Mouse (Mus musculus): ENCODE results near the gene Gpd2. TPM values are rescaled to one million over a fixed set of nuclear protein-coding genes. Genes with fewer than 3 reads are reported as not detected.

The Gpd2 gene
- total RNA-seq, 2 experiments from 2014 or later: 206 to 234 TPM

GRCm38 (mm10) chr2:57362503-57362902 lies 125.1 kb downstream of the Gpd2 start:
- no peak for DNase-seq
- intact Hi-C loops (cut with DNase I): loop anchor here (5.0 kb wide), 1 partner anchor 245 kb away; no protein-coding TSS in a partner anchor

DNA sequence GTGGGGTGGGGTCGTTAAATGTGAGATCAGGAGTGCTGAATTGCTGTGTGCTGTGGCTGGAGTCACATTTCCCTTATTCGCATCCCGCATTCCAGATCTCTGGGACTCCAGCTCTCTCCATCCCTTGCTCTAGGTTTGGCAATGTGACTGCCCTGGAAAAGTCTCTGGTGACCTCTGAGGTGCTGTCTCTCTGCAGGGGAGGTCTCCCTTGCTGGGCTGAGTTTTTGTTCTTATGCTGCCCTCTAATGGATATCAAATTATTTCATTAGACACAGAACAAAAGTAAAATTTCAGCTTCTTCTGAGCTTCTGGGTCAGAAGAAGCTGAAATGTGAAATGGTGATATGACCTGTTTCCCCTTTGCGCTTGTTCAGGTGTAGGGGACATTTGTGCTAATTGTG lies 137.2 kb downstream of the Gpd2 start:
- DNase-seq: no peak
- intact Hi-C loops (cut with DNase I): no loop called here

DNA sequence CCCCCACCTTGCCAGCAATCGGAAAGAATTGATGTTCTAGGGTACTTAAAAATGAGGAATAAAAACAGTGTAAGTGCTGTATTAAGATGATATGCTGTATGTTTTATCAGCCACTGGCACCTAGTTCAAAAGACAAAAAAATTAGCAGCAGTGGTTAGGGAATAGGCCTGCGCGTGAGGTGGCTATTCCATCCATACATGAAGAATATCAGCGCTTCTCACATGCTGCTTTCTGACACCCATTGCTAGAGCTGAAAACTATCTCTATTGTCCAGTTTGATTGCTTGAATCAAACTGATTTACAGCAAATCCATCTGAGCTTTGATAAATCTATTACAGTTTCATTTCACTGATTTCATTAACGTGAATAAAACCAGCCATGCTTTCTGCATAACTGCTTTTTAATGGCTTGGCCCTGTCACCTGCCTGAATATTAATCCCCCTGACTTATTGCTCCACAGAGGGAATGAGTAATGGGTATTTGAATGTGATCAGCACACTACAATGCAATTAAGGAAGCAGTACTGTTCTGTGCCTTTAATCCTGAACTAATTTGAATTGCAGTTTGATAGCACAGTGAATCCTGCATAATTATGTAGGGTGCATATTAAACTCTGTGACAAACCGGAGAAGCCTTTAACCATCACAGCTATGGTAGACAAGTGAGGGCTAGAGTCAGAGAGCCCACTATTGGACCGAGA lies 137.9 kb downstream of the Gpd2 start:
- intact Hi-C loops (cut with DNase I): no loop called here
- DNase-seq: no peak

DNA sequence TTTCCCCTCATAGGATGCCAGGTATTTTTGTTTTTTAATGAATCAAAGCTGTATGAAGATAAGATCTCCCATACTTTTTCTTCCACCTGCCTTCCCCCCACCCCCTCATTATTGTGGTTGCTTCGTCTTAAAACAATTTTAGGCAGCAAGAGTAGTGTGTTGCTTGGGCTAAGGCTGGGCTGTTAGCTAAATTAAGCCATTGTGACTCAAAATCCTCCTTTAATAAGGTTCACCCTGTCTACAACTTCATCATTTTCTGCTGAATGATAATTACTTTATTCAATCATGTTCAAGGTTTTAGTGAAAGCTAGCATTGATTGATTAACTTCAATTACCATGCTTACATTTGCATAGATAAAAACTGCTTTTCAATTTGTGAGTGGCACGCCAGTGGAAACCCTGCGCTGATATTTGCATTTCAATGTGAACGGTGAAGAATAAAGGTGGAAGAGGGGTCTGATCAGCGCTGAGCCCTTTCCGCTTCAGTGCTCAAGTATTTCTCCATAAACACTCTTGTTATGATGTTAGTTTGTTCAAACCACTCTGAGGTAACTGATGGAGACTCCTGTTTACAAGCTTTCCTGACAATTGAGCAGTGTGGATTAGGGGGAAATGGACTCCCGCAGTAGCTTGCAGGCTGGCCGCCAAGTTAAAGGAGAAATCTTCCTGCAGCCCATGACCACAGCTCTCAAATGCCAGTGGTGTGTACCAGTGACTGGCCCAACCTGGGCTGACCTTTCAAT lies 140.9 kb downstream of the Gpd2 start:
- intact Hi-C loops (cut with DNase I): no loop called here
- DNase-seq: no peak

DNA sequence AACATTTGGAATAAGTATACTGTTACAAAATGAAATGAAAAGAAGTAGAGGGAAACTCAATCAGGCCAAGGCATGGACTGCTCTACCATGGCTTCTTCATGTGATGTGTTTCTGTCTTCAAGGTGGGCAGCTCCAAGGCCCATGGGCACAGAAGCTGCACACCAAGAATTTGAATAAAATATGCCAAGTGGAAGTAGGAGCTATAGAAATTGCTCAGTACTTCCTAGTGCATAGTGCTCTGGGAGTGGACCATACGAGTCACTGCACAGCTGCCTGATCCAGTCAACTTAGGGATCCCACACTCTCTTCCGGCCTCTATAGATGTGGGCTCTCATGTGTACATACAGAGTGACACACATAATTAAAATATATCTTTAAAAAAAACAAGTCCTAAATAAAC lies 147.2 kb downstream of the Gpd2 start:
- DNase-seq: no peak
- intact Hi-C loops (cut with DNase I): no loop called here

- intact Hi-C loops (cut with DNase I): no loop called here
Measured at GRCm38 (mm10) chr2:57387816-57388215, 150.4 kb downstream of the Gpd2 start.

GRCm38 (mm10) chr2:57395071-57395470 lies 157.6 kb downstream of the Gpd2 start:
- DNase-seq: no peak
- intact Hi-C loops (cut with DNase I): no loop called here

More at GRCm38 (mm10) chr2:57387816-57388215, 150.4 kb downstream of the Gpd2 start:
- DNase-seq: no peak

DNA sequence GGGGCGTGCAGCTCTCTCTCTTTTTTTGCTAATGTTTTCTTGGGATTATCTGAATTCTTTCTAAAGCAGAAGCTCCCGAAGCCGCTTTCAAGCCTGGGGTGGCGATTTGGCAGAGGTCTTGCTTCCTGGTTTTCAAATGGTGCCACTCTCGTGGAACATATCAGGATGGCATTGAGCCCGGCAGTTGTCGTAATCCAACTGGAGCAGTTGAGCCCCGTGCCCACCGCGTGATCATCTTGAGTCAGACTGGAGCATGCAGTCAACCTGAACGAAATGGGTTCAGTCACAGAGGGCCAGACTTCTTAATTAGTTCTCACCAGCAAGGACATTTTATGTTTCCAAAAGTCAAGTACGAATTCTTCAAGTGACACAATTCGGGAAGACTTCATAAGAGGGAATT lies 158.6 kb downstream of the Gpd2 start:
- DNase-seq: no peak
- intact Hi-C loops (cut with DNase I): no loop called here

DNA sequence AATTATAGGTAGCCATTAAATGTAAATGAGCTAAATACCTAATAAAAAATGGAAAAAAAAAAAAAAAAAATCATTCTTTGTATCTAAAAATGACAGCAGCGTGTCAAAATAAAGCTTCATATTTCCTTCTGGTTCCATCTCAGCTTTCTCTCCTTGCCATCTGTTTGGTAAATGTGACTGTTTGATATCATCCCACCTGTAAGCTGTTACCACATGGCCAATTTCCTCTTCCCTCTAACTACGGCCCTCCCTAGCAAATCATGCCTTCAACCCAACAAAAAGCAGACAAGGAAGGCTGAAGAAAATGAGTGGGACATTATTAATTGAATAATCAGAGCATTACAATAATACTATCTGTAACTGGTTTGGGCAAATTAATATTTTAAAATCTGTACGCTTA lies 160.3 kb downstream of the Gpd2 start:
- intact Hi-C loops (cut with DNase I): no loop called here
- no peak for DNase-seq

- intact Hi-C loops (cut with DNase I): no loop called here
- no peak for DNase-seq
Measured at GRCm38 (mm10) chr2:57407414-57408019, 170.1 kb downstream of the Gpd2 start.

DNA sequence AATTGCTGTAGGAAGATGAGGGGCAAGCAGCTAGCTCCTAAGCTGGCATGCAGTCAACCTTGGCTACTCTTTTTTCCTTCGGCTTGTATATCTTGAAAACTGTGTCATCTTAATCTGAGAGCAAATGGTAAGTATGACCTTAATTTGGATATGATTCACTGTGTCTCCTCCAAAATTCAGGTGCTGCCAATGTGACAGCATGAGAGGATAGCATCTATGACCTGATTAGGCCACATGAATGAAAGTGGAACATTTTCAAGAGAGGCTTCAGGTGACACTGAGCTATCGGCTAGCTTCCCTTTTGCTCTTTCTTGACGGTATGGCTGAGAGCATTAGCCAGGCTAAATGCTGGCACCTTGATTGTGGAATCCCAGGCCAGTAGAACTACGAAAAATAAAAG lies 171.0 kb downstream of the Gpd2 start:
- intact Hi-C loops (cut with DNase I): no loop called here
- no peak for DNase-seq

GRCm38 (mm10) chr2:57411551-57411950 lies 174.1 kb downstream of the Gpd2 start:
- intact Hi-C loops (cut with DNase I): no loop called here
- no peak for DNase-seq

DNA sequence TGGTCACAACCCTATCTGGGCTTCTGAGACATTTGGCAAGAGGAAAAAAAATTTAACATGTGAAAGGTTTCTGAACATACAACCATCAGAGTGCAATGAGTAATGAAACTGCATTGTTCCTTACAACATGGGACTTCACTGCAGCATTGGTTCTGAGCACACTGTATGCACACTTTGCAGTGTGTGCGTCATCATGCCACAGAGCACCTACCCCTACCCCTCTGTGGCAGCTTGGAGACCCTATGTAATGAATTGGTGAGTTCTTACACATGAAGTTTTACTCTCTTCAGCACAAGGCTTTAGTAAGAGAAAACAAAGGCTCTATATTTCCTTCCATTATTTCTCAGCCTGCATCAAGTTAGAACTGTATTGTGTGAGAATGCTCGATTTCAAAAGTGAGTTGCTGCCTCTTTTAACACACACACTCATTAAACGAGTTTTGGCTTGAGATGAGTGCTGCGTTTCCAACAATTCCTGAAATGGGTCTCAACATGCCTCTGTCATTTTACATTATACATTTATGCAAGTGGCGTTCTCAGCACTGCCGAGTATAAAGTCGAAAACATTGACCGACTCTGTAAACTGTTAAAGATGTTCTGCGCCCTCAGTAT lies 177.2 kb downstream of the Gpd2 start:
- intact Hi-C loops (cut with DNase I): no loop called here
- no peak for DNase-seq

DNA sequence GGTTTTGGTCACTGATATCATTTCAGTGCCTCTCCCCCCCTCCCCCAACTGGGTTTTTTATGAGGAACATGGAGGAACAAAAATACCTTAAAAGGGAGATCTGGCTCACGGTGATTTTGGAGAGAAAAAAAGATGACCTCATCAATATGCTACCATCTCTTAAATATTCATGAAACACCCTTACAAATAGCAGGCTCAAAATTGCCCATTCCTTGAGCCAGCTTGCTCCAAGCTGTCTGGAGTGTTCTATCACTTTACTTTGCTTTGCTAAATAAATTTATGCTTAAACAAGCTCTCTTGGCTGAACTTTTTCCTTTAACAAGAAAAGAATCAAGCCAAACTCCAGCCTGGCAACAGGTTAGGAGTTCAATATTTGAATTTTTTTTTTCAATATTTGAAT lies 179.3 kb downstream of the Gpd2 start:
- no peak for DNase-seq
- intact Hi-C loops (cut with DNase I): no loop called here

Other genes starting within 250 kb of the Gpd2 start
- gene Nr4a2, start 113.6 kb upstream of the Gpd2 start, total RNA-seq (2021): 1 to 10 TPM; 1.1 to 1.5 TPM